Mouse (Mus musculus): ENCODE results near the gene Olfr987. TPM values are rescaled to one million over a fixed set of nuclear protein-coding genes. Genes with fewer than 3 reads are reported as not detected.
A peak's percentile ranks its signal among the peaks of the same experiment; 100 is the strongest.
"Not testable (repeated sequence)": the region's sequence is repeated elsewhere in the genome, so short reads cannot be mapped to it uniquely, and the experiment has no call there.

Olfr987 gene
- polyA plus RNA-seq (2016; fragmentation: Nextera tagmentation; extraction: Ambion mirVana), result not detected in 2 replicates

DNA sequence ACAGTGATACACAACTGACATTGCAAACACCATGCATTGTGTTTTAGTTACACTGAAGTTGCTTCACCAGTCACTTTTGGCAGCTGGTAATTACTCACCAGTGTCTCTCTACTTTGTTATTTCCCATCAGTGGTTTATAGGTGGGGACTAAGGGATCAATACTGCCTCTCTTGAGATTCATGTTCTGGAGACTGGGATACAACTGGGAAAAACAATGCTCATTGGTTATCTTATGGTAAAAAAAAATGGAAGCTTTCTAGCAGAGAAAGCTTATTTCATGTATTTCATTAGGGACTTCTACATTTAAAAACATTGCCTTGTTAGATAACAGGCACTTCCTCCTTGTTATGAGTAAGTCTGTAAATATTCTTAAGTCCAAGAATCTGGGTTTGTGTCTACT, at the start of gene Olfr987:
TSS of gene Olfr987 (minus strand) at position 101 of the 400 bp plus-strand sequence.
- ATAC-seq (ENCODE audit: low FRiP score); H3K4me1 ChIP-seq; H3K36me3 ChIP-seq (replicated peaks); H3K9ac ChIP-seq; H3K4me2 ChIP-seq; H3K4me3 ChIP-seq (replicated peaks); H3K9me3 ChIP-seq; H3K27ac ChIP-seq; H3K27me3 ChIP-seq: not testable (repeated sequence)

GRCm38 (mm10) chr2:85363127-85363526, 24.0 kb upstream of the Olfr987 start, which contains the start of gene Olfr988:
Gene Olfr988, minus strand, starts transcription at chr2:85363227.
- H3K9me3 ChIP-seq; H3K4me2 ChIP-seq; H3K4me3 ChIP-seq (replicated peaks); H3K27ac ChIP-seq; H3K36me3 ChIP-seq (replicated peaks); H3K9ac ChIP-seq; ATAC-seq (ENCODE audit: low FRiP score); H3K27me3 ChIP-seq; H3K4me1 ChIP-seq: not testable (repeated sequence)

GRCm38 (mm10) chr2:85339972-85340371, 857 bp upstream of the Olfr987 start:
- H3K4me3 ChIP-seq (replicated peaks), result no peak overlapping the region
- H3K4me1 ChIP-seq, result no peaks in the 10 kb centered on the region
- no peaks in the 10 kb centered on the region for H3K27me3 ChIP-seq
- no peaks in the 10 kb centered on the region for H3K36me3 ChIP-seq (replicated peaks)
- H3K9me3 ChIP-seq, result no peaks in the 10 kb centered on the region
- H3K9ac ChIP-seq, result no peak overlapping the region
- no peak overlapping the region for H3K27ac ChIP-seq
- WGBS, result 78% methylated on average over 7 of the region's 7 CpGs
- H3K4me2 ChIP-seq, result no peak overlapping the region
- ATAC-seq (ENCODE audit: low FRiP score), result no peak

DNA sequence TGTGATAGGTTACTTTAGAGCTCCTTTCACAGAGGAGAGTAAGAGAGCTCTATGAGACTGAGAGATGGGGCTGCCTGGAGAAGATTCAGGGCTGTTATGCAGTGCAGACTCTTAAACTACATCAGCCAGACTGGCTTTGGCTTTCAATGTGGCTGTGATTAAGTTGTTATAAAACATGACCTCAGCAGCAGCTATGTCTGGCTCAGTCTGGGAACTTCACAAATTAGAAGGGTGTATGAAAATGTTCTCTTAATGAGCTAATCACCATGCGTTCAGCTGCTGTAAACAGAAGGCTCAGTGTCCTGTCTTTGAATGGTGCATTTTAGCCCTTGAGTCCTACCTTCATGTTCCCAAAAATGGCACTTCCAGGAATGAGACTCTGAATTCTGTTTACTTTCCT, 20.0 kb downstream of the Olfr987 start:
- ATAC-seq (ENCODE audit: low FRiP score), result no peak
- no peak overlapping the region for H3K4me2 ChIP-seq
- 46% methylated on average over 1 of the region's 1 CpGs for WGBS
- H3K4me3 ChIP-seq (replicated peaks), result no peak overlapping the region
- H3K9me3 ChIP-seq, result no peaks in the 10 kb centered on the region
- H3K9ac ChIP-seq, result no peak overlapping the region
- H3K27me3 ChIP-seq, result no peaks in the 10 kb centered on the region
- no peaks in the 10 kb centered on the region for H3K36me3 ChIP-seq (replicated peaks)
- no peak overlapping the region for H3K27ac ChIP-seq
- H3K4me1 ChIP-seq, result no peaks in the 10 kb centered on the region

GRCm38 (mm10) chr2:85285406-85285805, 53.7 kb downstream of the Olfr987 start:
- no peak overlapping the region for H3K4me3 ChIP-seq (replicated peaks)
- H3K9me3 ChIP-seq, result no peaks in the 10 kb centered on the region
- WGBS, result 53% methylated on average over 1 of the region's 1 CpGs
- no peak overlapping the region for H3K4me2 ChIP-seq
- H3K9ac ChIP-seq, result no peak overlapping the region
- H3K36me3 ChIP-seq (replicated peaks), result no peaks in the 10 kb centered on the region
- no peaks in the 10 kb centered on the region for H3K4me1 ChIP-seq
- no peak overlapping the region for H3K27ac ChIP-seq
- no peaks in the 10 kb centered on the region for H3K27me3 ChIP-seq
- no peak for ATAC-seq (ENCODE audit: low FRiP score)

DNA sequence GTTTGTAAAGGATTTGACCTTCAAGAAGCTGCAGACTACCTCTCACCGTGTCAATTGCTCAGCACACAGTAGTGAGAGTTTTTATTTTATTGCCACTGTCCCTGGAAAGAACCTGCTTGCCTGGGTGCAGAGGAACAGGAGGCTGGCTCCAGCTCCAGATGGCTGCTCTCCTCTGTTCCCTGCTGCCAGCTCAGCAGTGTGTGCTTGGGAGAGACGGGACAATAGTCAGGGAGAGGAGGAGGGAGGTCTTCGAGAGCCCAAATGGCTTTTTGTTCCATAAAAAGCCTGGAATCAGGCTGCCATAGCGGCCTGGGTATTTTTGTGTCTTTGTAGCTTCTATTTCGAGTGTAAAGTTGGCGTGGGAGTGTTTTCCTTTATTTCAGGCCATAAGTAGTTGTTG, 54.5 kb downstream of the Olfr987 start:
- H3K4me3 ChIP-seq (replicated peaks), result no peak overlapping the region
- H3K9ac ChIP-seq, result no peak overlapping the region
- WGBS, result 27% methylated on average over 6 of the region's 6 CpGs
- no peak overlapping the region for H3K4me2 ChIP-seq
- no peaks in the 10 kb centered on the region for H3K4me1 ChIP-seq
- 0 out of 2 replicates have a peak overlapping the region, but pooled peaks have one; percentile 42 for H3K27ac ChIP-seq
- H3K9me3 ChIP-seq, result no peaks in the 10 kb centered on the region
- ATAC-seq (ENCODE audit: low FRiP score), result peak; percentile 69; the same call in 1 of the 2 replicates
- H3K27me3 ChIP-seq, result no peaks in the 10 kb centered on the region
- no peaks in the 10 kb centered on the region for H3K36me3 ChIP-seq (replicated peaks)

DNA sequence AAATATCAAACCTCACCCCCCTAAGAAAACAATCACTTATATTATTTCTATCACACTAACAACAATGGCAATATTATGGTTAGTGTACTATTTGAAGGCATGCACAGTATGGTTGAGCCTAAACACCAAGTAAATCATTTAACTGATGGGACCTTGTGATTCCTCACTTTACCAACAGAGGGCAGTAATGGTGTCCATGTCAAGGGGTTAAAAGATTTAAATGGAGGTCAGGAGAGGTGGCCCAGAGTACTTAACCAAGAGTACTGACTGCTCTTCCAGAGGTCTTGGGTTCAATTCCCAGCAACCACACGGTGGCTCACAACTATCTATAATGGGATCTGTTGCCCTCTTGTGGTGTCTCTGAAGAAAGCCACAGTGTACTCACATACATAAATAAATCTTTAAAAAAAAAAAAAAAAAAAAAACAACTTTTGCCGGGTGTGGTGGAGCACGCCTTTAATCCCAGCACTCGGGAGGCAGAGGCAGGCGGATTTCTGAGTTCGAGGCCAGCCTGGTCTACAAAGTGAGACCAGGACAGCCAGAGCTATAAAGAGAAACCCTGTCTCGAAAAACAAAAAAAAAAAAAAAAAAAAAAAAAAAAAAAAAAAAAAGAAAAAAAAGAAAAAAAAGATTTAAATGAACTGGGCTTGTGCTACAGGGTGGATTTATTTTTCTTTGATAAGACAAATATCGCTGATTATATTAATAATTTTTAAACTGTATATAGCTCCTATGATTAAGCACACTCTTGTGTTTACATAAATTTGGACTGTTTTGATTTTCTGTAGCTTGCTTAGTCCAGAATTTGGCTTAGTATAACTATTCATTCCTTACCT, 55.3 kb downstream of the Olfr987 start:
- no peaks in the 10 kb centered on the region for H3K4me1 ChIP-seq
- no peak overlapping the region for H3K4me3 ChIP-seq (replicated peaks)
- H3K27me3 ChIP-seq, result no peaks in the 10 kb centered on the region
- H3K9ac ChIP-seq, result no peak overlapping the region
- H3K4me2 ChIP-seq, result no peak overlapping the region
- no peak overlapping the region for H3K27ac ChIP-seq
- no peaks in the 10 kb centered on the region for H3K36me3 ChIP-seq (replicated peaks)
- WGBS, result 81% methylated on average over 8 of the region's 8 CpGs
- ATAC-seq (ENCODE audit: low FRiP score), result no peak
- no peaks in the 10 kb centered on the region for H3K9me3 ChIP-seq

GRCm38 (mm10) chr2:85281023-85281422, 58.1 kb downstream of the Olfr987 start:
- H3K9ac ChIP-seq, result no peak overlapping the region

More at GRCm38 (mm10) chr2:85281023-85281422, 58.1 kb downstream of the Olfr987 start:
- Histone ChIP-seq H3K4me1 (no peaks in the 10 kb centered on the region), H3K4me2 (no peak overlapping the region), H3K9me3 (no peaks in the 10 kb centered on the region), H3K36me3 (replicated peaks) (no peaks in the 10 kb centered on the region), H3K27me3 (no peaks in the 10 kb centered on the region), H3K4me3 (replicated peaks) (no peak overlapping the region), H3K27ac (no peak overlapping the region)
- no peak for ATAC-seq (ENCODE audit: low FRiP score)
- WGBS, result 44% methylated on average over 4 of the region's 4 CpGs

Other genes with a start within 250 kb of the Olfr987 start
- gene Aplnr, start 203.1 kb downstream of the Olfr987 start, polyA plus RNA-seq (2016; fragmentation: Nextera tagmentation; extraction: Ambion mirVana), result 27.7 and 28.1 TPM in 2 replicates
- gene Lrrc55, start 142.1 kb downstream of the Olfr987 start, polyA plus RNA-seq (2016; fragmentation: Nextera tagmentation; extraction: Ambion mirVana), result 2.8 and 3.1 TPM in 2 replicates
- not detected in 2 replicates for gene Olfr988, start 23.9 kb upstream of the Olfr987 start, polyA plus RNA-seq (2016; fragmentation: Nextera tagmentation; extraction: Ambion mirVana)
- not detected in 2 replicates for gene Olfr992, start 70.2 kb upstream of the Olfr987 start, polyA plus RNA-seq (2016; fragmentation: Nextera tagmentation; extraction: Ambion mirVana)
- not detected in 2 replicates for gene Olfr993, start 75.6 kb upstream of the Olfr987 start, polyA plus RNA-seq (2016; fragmentation: Nextera tagmentation; extraction: Ambion mirVana)
- not detected in 2 replicates for gene Olfr994, start 97.1 kb upstream of the Olfr987 start, polyA plus RNA-seq (2016; fragmentation: Nextera tagmentation; extraction: Ambion mirVana)
- gene Olfr995, start 104.3 kb upstream of the Olfr987 start, polyA plus RNA-seq (2016; fragmentation: Nextera tagmentation; extraction: Ambion mirVana), result not detected in 2 replicates
- not detected in 2 replicates for gene 4833423E24Rik, start 179.7 kb upstream of the Olfr987 start, polyA plus RNA-seq (2016; fragmentation: Nextera tagmentation; extraction: Ambion mirVana)
- gene Olfr996, start 239.9 kb upstream of the Olfr987 start, polyA plus RNA-seq (2016; fragmentation: Nextera tagmentation; extraction: Ambion mirVana), result not detected in 2 replicates
- not detected in 2 replicates for gene Olfr998, start 249.6 kb upstream of the Olfr987 start, polyA plus RNA-seq (2016; fragmentation: Nextera tagmentation; extraction: Ambion mirVana)